Mouse (Mus musculus) testis, adult 2 months (tissue): ENCODE results near the gene Trpv4.

Experiments used
- CTCF ChIP-seq: fragments of 200-500 bp; IDR thresholded peaks from 2 replicates; pipeline ENCODE4 v1.5.1; 2012; ENCODE audit warnings: low read depth, mild to moderate bottlenecking, inconsistent platforms, low read length, moderate library complexity; ENCODE audit not compliant: control insufficient read depth, insufficient read depth, insufficient replicate concordance
- POLR2A ChIP-seq: fragments of 200-500 bp; IDR thresholded peaks from 2 replicates; pipeline ENCODE4 v1.6.1; 2012; ENCODE audit warnings: low read depth, mild to moderate bottlenecking, inconsistent platforms, low read length, moderate library complexity; ENCODE audit not compliant: control insufficient read depth

DNA sequence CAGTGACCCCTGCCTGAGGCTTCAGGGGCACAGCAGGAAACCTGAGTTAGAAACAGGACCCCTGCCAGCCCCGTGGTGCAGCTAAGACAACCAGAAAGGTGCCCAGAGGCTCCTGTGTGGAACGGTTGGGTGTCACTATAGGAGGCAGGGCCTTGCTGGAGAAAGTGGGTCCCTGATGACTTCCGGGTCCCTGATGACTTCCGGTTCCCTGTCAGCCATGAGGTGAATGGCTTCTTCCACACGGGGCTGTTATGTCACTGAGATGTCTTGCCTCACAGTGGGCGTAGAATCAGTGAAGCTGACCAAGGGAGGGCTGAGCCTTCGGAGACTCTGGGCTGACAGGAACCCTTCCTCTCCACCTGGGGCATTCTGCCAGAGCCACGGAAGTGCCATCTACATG is 16.4 kb upstream of the Trpv4 start:
- TF ChIP-seq POLR2A = no peak
- TF ChIP-seq CTCF = no peak
